Comparison of ENCODE assay signal across 7 mouse cellular contexts in the genomic region with DNA sequence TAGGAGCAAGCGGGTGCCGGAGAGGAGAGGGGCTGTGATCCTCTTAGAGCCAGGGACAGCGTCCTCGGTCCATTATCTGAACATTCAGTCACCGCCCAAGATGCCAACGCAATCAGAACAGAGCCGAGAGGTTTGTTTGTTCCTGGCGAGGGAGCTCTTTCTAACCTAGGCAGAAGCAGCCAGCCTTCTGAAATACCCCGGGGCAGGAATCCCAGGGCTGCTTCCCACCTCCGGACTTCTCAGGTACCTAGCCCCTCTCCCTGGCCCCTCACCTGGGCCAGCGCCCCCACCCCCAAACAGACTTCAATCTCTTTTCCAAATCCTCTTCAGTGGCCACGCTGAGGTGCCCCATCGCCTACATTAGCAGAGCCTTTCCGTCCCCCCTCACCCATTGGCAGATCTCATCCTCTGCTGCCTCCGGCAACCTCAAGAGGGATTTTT. TPM values are rescaled to one million over a fixed set of nuclear protein-coding genes. Genes with fewer than 3 reads are reported as not detected.
DNase-seq lines count a peak whose midpoint lies in the region; ATAC-seq lines count a peak whose summit lies in the region.

No protein-coding gene starts in this region.

- H3K4me1 ChIP-seq in brown adipose tissue, adult 24 weeks (ENCODE audit: control insufficient read depth, insufficient read depth, insufficient read length, low read length) = no peaks in the 10 kb centered on the region
- H3K4me1 ChIP-seq in forebrain, embryonic 12.5 days = peaks cover 11% of the 10 kb centered on the region; the same call in 1 of the 2 replicates
- H3K4me1 ChIP-seq in hindbrain, embryonic 11.5 days (replicated peaks; ENCODE audit: control insufficient read depth, insufficient read depth, low read length) = peaks cover 3% of the 10 kb centered on the region; the same call in 1 of the 2 replicates
- peaks cover 11% of the 10 kb centered on the region; the same call in 1 of the 2 replicates for H3K4me1 ChIP-seq in limb, embryonic 15.5 days

- no peaks in the 10 kb centered on the region for H3K9me3 ChIP-seq in forebrain, embryonic 12.5 days
- H3K9me3 ChIP-seq in hindbrain, embryonic 11.5 days (ENCODE audit: control insufficient read depth, low read length) = no peaks in the 10 kb centered on the region
- H3K9me3 ChIP-seq in limb, embryonic 15.5 days = no peaks in the 10 kb centered on the region

- H3K27me3 ChIP-seq in forebrain, embryonic 12.5 days = peaks cover 35% of the 10 kb centered on the region
- H3K27me3 ChIP-seq in hindbrain, embryonic 11.5 days (ENCODE audit: control insufficient read depth, insufficient read depth, low read length) = peaks cover 14% of the 10 kb centered on the region; the same call in 1 of the 2 replicates
- H3K27me3 ChIP-seq in limb, embryonic 15.5 days = peaks cover 21% of the 10 kb centered on the region

- no peak overlapping the region for H3K9ac ChIP-seq in forebrain, embryonic 12.5 days
- no peak overlapping the region for H3K9ac ChIP-seq in hindbrain, embryonic 11.5 days (ENCODE audit: low read depth, low read length)
- H3K9ac ChIP-seq in limb, embryonic 15.5 days = no peak overlapping the region

- ATAC-seq in forebrain, embryonic 12.5 days (ENCODE audit: low FRiP score) = no peak
- ATAC-seq in hindbrain, embryonic 11.5 days (ENCODE audit: low FRiP score) = no peak
- ATAC-seq in limb, embryonic 15.5 days (ENCODE audit: insufficient number of reproducible peaks, low FRiP score, low TSS enrichment, low read depth) = no peak

- peak overlapping the region; percentile 93 for H3K4me2 ChIP-seq in forebrain, embryonic 12.5 days
- peak overlapping the region; percentile 97 for H3K4me2 ChIP-seq in hindbrain, embryonic 11.5 days (replicated peaks; ENCODE audit: low read depth, low read length)
- peak overlapping the region; percentile 97 for H3K4me2 ChIP-seq in limb, embryonic 15.5 days

- WGBS in forebrain, embryonic 12.5 days = 5% methylated on average over 15 of the region's 15 CpGs
- WGBS in hindbrain, embryonic 11.5 days = 3% methylated on average over 15 of the region's 15 CpGs
- 4% methylated on average over 15 of the region's 15 CpGs for WGBS in limb, embryonic 15.5 days

- peak overlapping the region; percentile 57 for H3K4me3 ChIP-seq in brown adipose tissue, adult 24 weeks (ENCODE audit: insufficient read depth, low read depth, low read length)
- H3K4me3 ChIP-seq in forebrain, embryonic 12.5 days (replicated peaks) = peak overlapping the region; percentile 56
- H3K4me3 ChIP-seq in hindbrain, embryonic 11.5 days (ENCODE audit: low read depth, low read length) = peak overlapping the region; percentile 57
- H3K4me3 ChIP-seq in limb, embryonic 15.5 days = peak overlapping the region; percentile 55

- H3K36me3 ChIP-seq in forebrain, embryonic 12.5 days (replicated peaks) = no peaks in the 10 kb centered on the region
- no peaks in the 10 kb centered on the region for H3K36me3 ChIP-seq in hindbrain, embryonic 11.5 days (ENCODE audit: control insufficient read depth, insufficient read depth, low read length)
- H3K36me3 ChIP-seq in limb, embryonic 15.5 days = no peaks in the 10 kb centered on the region

- DNase-seq in ZHBTc4 (ENCODE audit: low read depth, low spot score) = peak; percentile 6
- peak; percentile 12 for DNase-seq in hindbrain, embryonic 11.5 days (ENCODE audit: low spot score)
- peak; percentile 9 for DNase-seq in right cerebral cortex, postnatal 14 days
- DNase-seq in gastrocnemius, adult 18-20 months (ENCODE audit: low spot score) = no peak

- H3K27ac ChIP-seq in brown adipose tissue, adult 24 weeks (replicated peaks; ENCODE audit: low read depth, low read length) = 0 out of 2 replicates have a peak overlapping the region, but pooled peaks have one; percentile 36
- no peak overlapping the region for H3K27ac ChIP-seq in forebrain, embryonic 12.5 days
- no peak overlapping the region for H3K27ac ChIP-seq in hindbrain, embryonic 11.5 days (ENCODE audit: low read depth, low read length)
- no peak overlapping the region for H3K27ac ChIP-seq in limb, embryonic 15.5 days

RNA-seq across cellular contexts. Expression of gene Lrrc3b, which starts 1.3 kb away (rescaled TPM):
- polyA plus RNA-seq in brown adipose tissue, adult 24 weeks (2012; ENCODE audit: insufficient read depth, insufficient read length, missing spikeins) = not detected in 2 replicates
- polyA plus RNA-seq in forebrain, embryonic 12.5 days (2016; fragmentation: Nextera tagmentation; extraction: Ambion mirVana) = 1.4 and 1.7 TPM in 2 replicates
- 1.5 and 1.6 TPM in 2 replicates for polyA plus RNA-seq in hindbrain, embryonic 11.5 days (2014; fragmentation: Nextera tagmentation; extraction: Ambion mirVana)
- polyA plus RNA-seq in limb, embryonic 15.5 days (2015; fragmentation: Nextera tagmentation; extraction: Ambion mirVana) = 1.8 and 2.5 TPM in 2 replicates
- total RNA-seq in gastrocnemius, adult 18-20 months (2021) = 1 to 10 TPM; 1.1 to 1.4 TPM
